ENCODE assay signal across 15 mouse cellular contexts in genomic region chr11:22979221-22979620, GRCm38 (mm10). TPM values are rescaled to one million over a fixed set of nuclear protein-coding genes. Genes with fewer than 3 reads are reported as not detected.
"Had no signal": no experiment of that assay in that cellular context is flagged by ENCODE, and none has a peak within 500 bp of the region (broad histone marks: within the 10 kb centered on the region; RNA-seq: fewer than 3 reads in every experiment).

No protein-coding gene starts in this region.

- H3K4me3 ChIP-seq: left cerebral cortex, adult 2 months; limb, embryonic 15.5 days; midbrain, embryonic 12.5 days; neural tube, embryonic 15.5 days had no signal

- DNase-seq: kidney, adult 11 months; kidney, adult 9 months; kidney, postnatal 36 days; lung, adult 18-20 months; lung, postnatal 4 days; right cerebral cortex, adult 18-20 months; thymus, postnatal 4 days had no signal

- H3K27ac ChIP-seq: kidney, postnatal 0 days; left cerebral cortex, adult 2 months; limb, embryonic 15.5 days; liver, embryonic 14.5 days; midbrain, embryonic 12.5 days; neural tube, embryonic 15.5 days; stomach, postnatal 0 days had no signal

RNA-seq across cellular contexts. Expression of gene Gm28048, which starts 2.7 kb away (rescaled TPM):
- total RNA-seq: midbrain, postnatal 0 days had no signal
